Mouse (Mus musculus): ENCODE results near the gene Rho.

The Rho gene

GRCm38 (mm10) chr6:115931639-115932038 is at the start of gene Rho:
TSS of gene Rho (plus strand) at chr6:115931748.
- in situ Hi-C loops (cut with MboI, MseI), result no loop called here

GRCm38 (mm10) chr6:115884018-115884417 is 47.5 kb upstream of the Rho start:
- in situ Hi-C loops (cut with MboI, MseI), result no loop called here

- in situ Hi-C loops (cut with MboI, MseI), result no loop called here
Measured at GRCm38 (mm10) chr6:115886894-115887293, 44.7 kb upstream of the Rho start.

DNA sequence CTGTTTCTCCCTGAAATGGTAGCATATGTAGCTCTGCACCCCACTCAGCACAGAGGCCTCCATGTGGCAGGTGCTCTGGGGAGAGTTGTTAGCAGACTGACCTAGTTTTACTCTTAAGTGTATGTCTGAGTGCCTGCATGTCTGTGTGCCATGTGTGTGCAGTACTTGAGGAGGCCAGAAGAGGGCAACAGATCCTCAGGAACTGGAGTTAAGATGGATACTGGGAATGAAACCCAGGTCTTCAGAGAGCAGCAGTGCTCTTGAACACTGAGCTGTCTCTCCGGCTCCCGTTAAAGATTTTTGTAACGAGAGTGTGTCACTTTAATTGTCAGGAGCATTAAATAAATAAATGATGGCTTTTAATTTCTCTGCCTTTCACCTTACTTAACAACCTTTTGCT is 43.3 kb upstream of the Rho start:
- in situ Hi-C loops (cut with MboI, MseI), result no loop called here

GRCm38 (mm10) chr6:115890601-115891000 is 40.9 kb upstream of the Rho start:
- in situ Hi-C loops (cut with MboI, MseI), result loop anchor here (5.0 kb wide), 2 partner anchors 117 to 242 kb away; no protein-coding TSS in a partner anchor

DNA sequence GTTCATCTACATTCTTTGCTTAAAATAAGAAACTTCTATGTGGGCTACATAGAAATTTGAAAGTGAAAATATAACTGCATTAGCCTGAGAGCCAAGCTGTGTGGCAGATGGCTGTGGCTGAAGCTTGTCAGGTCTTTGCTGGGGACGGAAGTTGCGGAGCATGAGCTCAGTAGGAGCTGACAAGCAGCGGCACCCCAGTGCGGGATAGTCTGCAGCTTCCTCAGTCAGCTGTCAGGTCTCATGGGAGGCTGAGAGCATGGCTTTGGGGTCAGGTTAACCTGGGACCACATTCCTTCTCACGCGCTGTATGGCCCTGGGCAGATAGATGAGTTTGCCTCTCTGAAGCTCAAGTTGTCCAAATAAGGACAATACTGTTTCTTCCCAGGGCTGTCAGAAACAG is 40.5 kb upstream of the Rho start:
- in situ Hi-C loops (cut with MboI, MseI), result loop anchor here (5.0 kb wide), 2 partner anchors 116 to 241 kb away; no protein-coding TSS in a partner anchor

GRCm38 (mm10) chr6:115891497-115892061 is 40.0 kb upstream of the Rho start:
- in situ Hi-C loops (cut with MboI, MseI), result loop anchor here (5.0 kb wide), 2 partner anchors 116 to 241 kb away; no protein-coding TSS in a partner anchor

DNA sequence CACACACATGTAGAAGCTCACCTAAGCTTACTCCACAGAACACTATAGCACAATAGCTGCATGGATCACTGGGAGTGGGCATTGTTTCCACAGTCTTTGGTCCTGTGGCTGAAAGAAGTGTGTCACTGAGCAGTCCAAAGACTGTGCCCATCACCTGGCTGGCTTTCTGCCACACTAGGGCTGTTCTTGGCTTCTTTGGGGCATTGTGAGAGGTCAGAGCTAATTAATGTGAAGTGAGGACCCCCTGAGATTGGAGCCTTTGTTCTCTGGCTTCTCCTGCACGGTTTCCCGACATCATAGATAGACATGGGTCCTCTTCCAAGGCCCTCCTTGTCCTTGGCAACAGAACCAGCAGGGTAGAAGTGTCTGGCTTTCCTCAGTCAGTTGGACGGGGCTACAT is 39.2 kb upstream of the Rho start:
- in situ Hi-C loops (cut with MboI, MseI), result loop anchor here (5.0 kb wide), 2 partner anchors 115 to 240 kb away; no protein-coding TSS in a partner anchor

GRCm38 (mm10) chr6:115896346-115896745 is 35.2 kb upstream of the Rho start:
- in situ Hi-C loops (cut with MboI, MseI), result no loop called here

DNA sequence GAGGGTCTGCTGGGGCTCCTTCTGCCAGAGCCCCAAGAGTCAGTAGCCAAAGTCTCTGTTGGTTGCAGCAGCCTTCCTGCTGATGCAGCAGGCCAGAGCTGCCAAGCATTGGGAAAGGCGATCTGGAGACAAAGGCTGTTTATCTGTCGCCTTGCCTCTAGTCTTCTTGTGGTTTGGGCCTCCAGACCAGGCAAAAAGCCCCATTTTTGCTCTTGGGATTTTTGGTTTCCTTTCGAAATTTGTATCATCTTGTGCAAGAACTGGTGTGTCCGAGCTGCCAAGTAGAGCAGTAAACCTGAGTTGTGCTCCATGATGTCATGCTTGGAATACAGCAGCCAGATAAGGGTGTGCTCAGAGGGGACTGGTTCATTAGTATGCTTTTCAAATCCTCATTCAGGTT is 34.4 kb upstream of the Rho start:
- in situ Hi-C loops (cut with MboI, MseI), result no loop called here

DNA sequence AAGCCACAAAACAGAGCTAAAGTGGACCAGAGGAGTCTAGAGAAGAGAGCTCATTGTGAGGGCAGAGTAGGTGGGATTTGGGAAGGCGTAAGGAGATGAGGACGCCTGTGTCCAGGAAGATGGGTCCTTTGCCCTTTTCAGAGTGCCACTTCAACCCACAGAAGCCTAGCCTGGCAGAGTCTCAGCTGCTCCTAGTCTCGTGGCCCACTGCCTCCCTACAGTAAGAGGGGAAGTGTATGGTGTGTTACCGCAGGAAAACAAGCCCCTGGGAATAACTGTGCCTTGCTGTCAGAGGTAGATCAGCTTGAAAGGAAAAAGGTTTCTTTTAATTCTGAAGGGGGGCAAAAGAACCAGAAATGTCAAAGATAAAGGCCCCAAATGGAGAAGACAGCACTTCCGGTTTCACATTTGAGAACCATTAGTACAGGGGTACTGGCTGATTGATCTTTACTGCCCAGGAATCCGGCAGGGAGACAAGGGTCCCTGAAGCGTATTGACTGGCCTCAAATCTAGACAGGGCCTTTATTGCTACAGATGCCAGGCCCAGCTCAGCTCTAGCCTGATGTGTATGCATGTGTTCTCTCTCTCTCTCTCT is 33.5 kb upstream of the Rho start:
- in situ Hi-C loops (cut with MboI, MseI), result no loop called here

DNA sequence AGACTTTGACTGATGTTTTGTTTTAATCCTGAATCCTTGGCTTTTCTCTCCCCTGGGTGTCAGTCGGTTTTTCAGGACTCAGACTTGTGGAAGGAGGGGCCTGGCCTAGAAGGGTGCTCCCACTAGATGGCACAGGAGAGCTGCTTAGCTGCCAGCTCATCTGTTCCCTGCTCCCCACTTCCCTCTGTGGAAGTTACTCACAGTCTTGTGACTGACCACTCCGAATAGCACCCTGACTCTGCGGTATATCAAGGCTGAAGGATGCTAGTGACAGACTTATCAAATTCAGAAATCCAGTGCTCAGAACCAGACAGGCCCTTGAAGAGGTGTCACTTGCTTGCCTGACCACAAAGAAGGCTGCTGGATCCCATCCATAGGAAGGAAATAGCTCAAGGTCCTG is 30.5 kb upstream of the Rho start:
- in situ Hi-C loops (cut with MboI, MseI), result no loop called here

DNA sequence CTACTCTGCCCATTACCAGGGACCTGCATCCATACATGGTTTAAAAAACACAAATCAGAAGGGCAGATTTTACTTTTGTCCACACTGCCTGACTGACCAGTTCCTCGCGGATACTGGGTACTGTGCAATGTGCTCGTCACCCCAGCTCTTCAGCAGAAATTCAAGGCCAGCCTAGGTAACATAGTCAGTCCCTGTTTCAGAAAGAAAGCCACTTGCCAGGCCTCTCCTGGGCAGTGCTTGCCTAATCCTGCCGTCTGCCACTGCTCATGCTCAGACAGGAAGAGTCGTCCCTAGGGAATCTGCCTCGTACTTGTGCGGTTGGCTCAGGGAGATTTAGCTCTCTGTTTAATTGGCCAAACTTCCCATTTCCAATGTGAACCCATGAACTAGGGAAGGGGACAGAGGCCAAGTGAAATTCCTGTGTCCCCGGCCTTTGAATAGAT is 30.0 kb upstream of the Rho start:
- in situ Hi-C loops (cut with MboI, MseI), result no loop called here

GRCm38 (mm10) chr6:115902545-115902944 is 29.0 kb upstream of the Rho start:
- in situ Hi-C loops (cut with MboI, MseI), result no loop called here

DNA sequence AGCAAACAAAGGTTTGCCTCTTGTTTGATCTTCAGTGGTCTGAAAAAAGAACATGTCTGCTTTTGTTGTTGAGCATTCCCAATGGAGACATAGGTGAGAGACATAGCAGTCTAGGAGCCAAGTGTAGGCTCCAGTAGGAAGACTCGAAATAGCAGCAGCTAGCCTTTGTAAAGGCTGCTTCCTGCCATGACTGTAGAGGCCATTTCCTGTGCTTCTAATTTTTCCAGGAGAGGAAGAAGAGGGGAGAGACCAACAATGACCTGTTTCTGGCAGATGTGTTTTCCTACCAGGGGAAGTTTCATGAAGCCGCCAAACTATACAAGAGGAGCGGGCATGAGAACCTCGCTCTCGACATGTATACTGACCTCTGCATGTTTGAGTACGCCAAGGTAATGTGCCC is 26.0 kb upstream of the Rho start:
- in situ Hi-C loops (cut with MboI, MseI), result no loop called here

DNA sequence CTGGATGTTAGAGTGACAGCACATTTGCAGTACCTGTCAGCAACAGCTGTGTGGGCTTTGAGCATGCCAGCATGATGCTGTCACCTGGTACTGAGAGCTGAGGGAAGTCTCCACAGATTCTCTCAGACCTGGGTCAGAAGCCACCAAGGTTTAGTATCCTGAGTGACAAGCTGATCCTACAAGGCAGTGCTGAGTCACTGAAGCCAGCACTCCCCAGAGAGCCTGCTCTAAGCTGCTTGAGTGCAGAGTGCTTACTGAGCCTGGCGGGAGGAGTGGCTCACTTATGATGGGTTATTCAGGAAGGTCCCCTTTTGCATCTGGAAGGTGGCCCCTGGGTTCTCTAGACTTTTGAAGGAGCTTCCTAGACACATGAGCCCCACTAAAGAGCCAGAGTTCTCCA is 25.1 kb upstream of the Rho start:
- in situ Hi-C loops (cut with MboI, MseI), result no loop called here

- in situ Hi-C loops (cut with MboI, MseI), result no loop called here
Measured at GRCm38 (mm10) chr6:115906871-115907270, 24.7 kb upstream of the Rho start.

DNA sequence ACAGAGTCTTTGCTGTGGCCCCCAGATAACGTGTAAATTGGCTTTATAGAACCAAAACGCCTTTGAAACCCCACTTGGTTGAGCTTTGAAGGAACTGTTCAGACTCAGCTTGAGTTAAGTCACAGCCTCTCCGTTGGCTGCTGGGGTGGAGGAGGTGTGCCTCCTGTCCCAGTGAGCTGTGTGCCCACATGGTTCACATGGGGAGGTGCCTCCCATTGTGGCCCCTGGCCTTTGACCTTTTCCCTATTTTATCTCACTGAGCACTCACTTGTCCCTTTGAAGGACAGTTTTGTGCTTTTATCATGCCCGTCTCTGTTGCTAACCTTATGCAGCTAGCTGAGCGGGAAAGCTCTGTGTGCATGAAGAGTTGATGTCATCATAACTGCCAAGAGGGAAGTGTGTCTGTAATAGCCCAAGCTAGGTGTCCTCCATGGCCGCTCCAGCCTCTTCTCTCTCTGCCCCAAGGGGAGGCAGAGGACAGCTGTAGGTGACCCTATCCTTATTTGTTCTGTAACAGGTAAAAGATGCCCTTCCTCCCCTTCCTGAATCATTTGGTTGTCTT is 23.0 kb upstream of the Rho start:
- in situ Hi-C loops (cut with MboI, MseI), result no loop called here

DNA sequence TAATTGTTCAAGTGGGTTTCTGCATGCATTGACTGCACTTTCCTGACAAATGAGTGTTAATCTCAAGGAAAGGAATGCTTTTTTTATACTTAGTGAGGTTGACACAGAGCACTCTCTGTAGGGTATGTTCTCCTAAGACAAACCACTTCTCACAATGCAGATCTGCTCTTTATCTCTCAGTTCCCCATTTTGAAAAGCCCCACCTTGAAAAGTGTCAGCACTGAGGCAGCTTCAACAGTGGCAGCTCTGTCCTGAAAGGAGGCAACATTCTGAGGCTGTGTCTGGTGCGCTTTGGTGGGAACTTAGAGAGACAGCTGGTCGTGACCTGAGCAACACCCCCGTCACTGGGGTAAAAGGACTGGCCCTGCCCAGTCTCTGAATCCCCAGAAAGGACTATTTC is 22.5 kb upstream of the Rho start:
- in situ Hi-C loops (cut with MboI, MseI), result no loop called here

- in situ Hi-C loops (cut with MboI, MseI), result no loop called here
Measured at GRCm38 (mm10) chr6:115909940-115910339, 21.6 kb upstream of the Rho start.

DNA sequence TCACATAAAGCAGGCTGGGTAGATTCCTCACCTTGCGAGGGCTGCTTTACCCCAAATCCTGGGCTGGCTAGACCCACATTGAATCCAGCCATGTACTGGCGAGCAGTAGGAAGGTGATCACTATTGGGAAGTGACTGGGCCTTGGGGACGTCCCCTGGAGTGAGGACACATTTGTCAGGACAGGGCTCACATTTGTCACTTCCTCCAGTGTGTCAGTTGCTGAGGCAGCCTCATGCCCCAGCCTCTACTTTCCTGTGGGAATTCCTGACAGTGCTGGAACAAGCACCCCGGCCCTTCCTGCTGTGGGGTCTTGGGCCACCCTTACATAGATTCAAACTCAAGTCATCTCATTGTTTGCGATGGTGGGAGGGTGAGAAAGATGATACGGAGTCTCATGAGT is 19.8 kb upstream of the Rho start:
- in situ Hi-C loops (cut with MboI, MseI), result no loop called here

GRCm38 (mm10) chr6:115913482-115913881 is 18.1 kb upstream of the Rho start:
- in situ Hi-C loops (cut with MboI, MseI), result no loop called here

GRCm38 (mm10) chr6:115914511-115915202 is 16.9 kb upstream of the Rho start:
- in situ Hi-C loops (cut with MboI, MseI), result no loop called here
